Mouse (Mus musculus): Measurements from ENCODE around the gene Tbc1d9.

GRCm38 (mm10) chr8:83140701-83141111 is 24.4 kb upstream of the Tbc1d9 start:
- TF ChIP-seq CTCF (IDR thresholded peaks at IDR 0.05; ENCODE audit: low read depth) (no peak), EP300 (IDR thresholded peaks at IDR 0.05; ENCODE audit: low read depth) (no peak)
